Mouse (Mus musculus) heart, postnatal 0 days (tissue): ENCODE data around the gene Brd7. TPM values are rescaled to one million over a fixed set of nuclear protein-coding genes. Genes with fewer than 3 reads are reported as not detected.

Source experiments
- ATAC-seq: fragments of 200-750 bp; cut with Nextera tagmentation; 2 replicates; pipeline ENCODE4 v1.8.0; 2017; ENCODE audit warnings: low read depth, moderate number of reproducible peaks, moderate library complexity; ENCODE audit not compliant: insufficient read depth
- DNase-seq: peaks from one replicate; pipeline ENCODE4 v3.0.0-alpha.2; 2016; ENCODE audit warnings: low spot score
- H3K27ac ChIP-seq: fragments of 300-500 bp; sonication (generic); 2 replicates; pipeline ENCODE4 v1.5.1; 2014; ENCODE audit warnings: low read depth, mild to moderate bottlenecking
- H3K27me3 ChIP-seq: fragments of 300-500 bp; sonication (generic); 2 replicates; pipeline ENCODE4 v1.6.1; 2014; ENCODE audit warnings: low read length, mixed read lengths; ENCODE audit not compliant: control insufficient read depth, insufficient read depth
- H3K36me3 ChIP-seq: fragments of 300-500 bp; sonication (generic); replicated peaks from 2 replicates; pipeline ENCODE4 v1.6.1; 2014; ENCODE audit warnings: low read length, mixed read lengths; ENCODE audit not compliant: control insufficient read depth, insufficient read depth
- H3K4me1 ChIP-seq: fragments of 300-500 bp; sonication (generic); 2 replicates; pipeline ENCODE4 v1.6.1; 2014; ENCODE audit warnings: antibody characterized with exemption; ENCODE audit not compliant: control insufficient read depth, insufficient read depth
- H3K4me2 ChIP-seq: fragments of 300-500 bp; sonication (generic); 2 replicates; pipeline ENCODE4 v1.6.1; 2014; ENCODE audit warnings: low read depth, mild to moderate bottlenecking, low read length, moderate library complexity
- H3K4me3 ChIP-seq: fragments of 300-500 bp; sonication (generic); 2 replicates; pipeline ENCODE4 v1.5.1; 2014; ENCODE audit warnings: low read depth, low read length
- H3K9ac ChIP-seq: fragments of 300-500 bp; sonication (generic); replicated peaks from 2 replicates; pipeline ENCODE4 v1.6.1; 2014; ENCODE audit warnings: low read depth, low read length, mixed read lengths
- H3K9me3 ChIP-seq: fragments of 300-500 bp; sonication (generic); replicated peaks from 2 replicates; pipeline ENCODE4 v1.6.1; 2016; ENCODE audit warnings: low read length; ENCODE audit not compliant: control insufficient read depth
- CTCF ChIP-seq: IDR thresholded peaks from 2 replicates; pipeline ENCODE4 v1.5.1; 2016; ENCODE audit warnings: antibody characterized with exemption, control low read depth, low read depth
- EP300 ChIP-seq: IDR thresholded peaks from 2 replicates; pipeline ENCODE4 v1.6.1; 2016; ENCODE audit warnings: antibody characterized with exemption, low read depth
- WGBS: fragments of 180-500 bp; shearing (Covaris S2); extraction: QIAGEN DNeasy Blood & Tissue Kit; methylation state at CpG from one replicate; pipeline ENCODE4 v1.1.7; 2014; 5-methylcytosine and 5-hydroxymethylcytosine counted together
- polyA plus RNA-seq: library from polyadenylated mRNA; unstranded; fragments of >200 nt; fragmentation: Nextera tagmentation; extraction: Ambion mirVana; gene quantifications from 2 replicates; pipeline ENCODE4 v1.2.1, GENCODE M21; 2015
- total RNA-seq: library from RNA; depleted of rRNA; stranded (reverse); fragments of >200 nt; gene quantifications from 2 replicates; pipeline ENCODE4 v1.2.3, GENCODE M21; 2014; ENCODE audit warnings: low replicate concordance

Gene Brd7
- total and polyA plus RNA-seq, 2 experiments from 2014 or later, result 23.8 to 70.2 TPM

GRCm38 (mm10) chr8:88288622-88289242 lies 73.3 kb downstream of the Brd7 start:
- Histone ChIP-seq H3K27me3 (no peaks in the 10 kb centered on the region), H3K9me3 (no peaks in the 10 kb centered on the region), H3K4me3 (no peak overlapping the region), H3K9ac (no peak overlapping the region), H3K27ac (peak overlapping the region; percentile 47), H3K36me3 (no peaks in the 10 kb centered on the region), H3K4me1 (peaks cover 11% of the 10 kb centered on the region), H3K4me2 (no peak overlapping the region)
- DNase-seq (no peak), ATAC-seq (0 out of 2 replicates have a peak, but pooled peaks have one; percentile 24)
- WGBS, result 50% methylated on average over 12 of the region's 12 CpGs
- TF ChIP-seq EP300 (no peak), CTCF (no peak)

- Histone ChIP-seq H3K4me1 (peaks cover 18% of the 10 kb centered on the region), H3K9ac (no peak overlapping the region), H3K4me2 (no peak overlapping the region), H3K36me3 (no peaks in the 10 kb centered on the region), H3K4me3 (no peak overlapping the region), H3K27ac (no peak overlapping the region), H3K9me3 (no peaks in the 10 kb centered on the region), H3K27me3 (no peaks in the 10 kb centered on the region)
- no peak for TF ChIP-seq CTCF
- TF ChIP-seq EP300, result no peak
- no peak for DNase-seq
- 47% methylated on average over 14 of the region's 14 CpGs for WGBS
- no peak for ATAC-seq
These were observed 75.5 kb downstream of the Brd7 start for GRCm38 (mm10) chr8:88286421-88286960.

GRCm38 (mm10) chr8:88285469-88286356 lies 76.3 kb downstream of the Brd7 start:
- ATAC-seq (peak; percentile 34; the same call in 1 of the 2 replicates), DNase-seq (no peak)
- TF ChIP-seq CTCF, result peak; percentile 25
- no peak for TF ChIP-seq EP300
- H3K9ac ChIP-seq, result no peak overlapping the region
- no peak overlapping the region for H3K27ac ChIP-seq
- no peak overlapping the region for H3K4me3 ChIP-seq
- H3K4me1 ChIP-seq, result peaks cover 18% of the 10 kb centered on the region
- H3K36me3 ChIP-seq, result no peaks in the 10 kb centered on the region
- no peaks in the 10 kb centered on the region for H3K27me3 ChIP-seq
- no peaks in the 10 kb centered on the region for H3K9me3 ChIP-seq
- 83% methylated on average over 8 of the region's 8 CpGs for WGBS
- H3K4me2 ChIP-seq, result no peak overlapping the region

GRCm38 (mm10) chr8:88284738-88285137 lies 77.3 kb downstream of the Brd7 start:
- H3K27me3 ChIP-seq, result no peaks in the 10 kb centered on the region
- ATAC-seq, result no peak
- peaks cover 18% of the 10 kb centered on the region for H3K4me1 ChIP-seq
- no peak overlapping the region for H3K4me3 ChIP-seq
- H3K9me3 ChIP-seq, result no peaks in the 10 kb centered on the region
- H3K27ac ChIP-seq, result no peak overlapping the region
- H3K9ac ChIP-seq, result no peak overlapping the region
- no peak for DNase-seq
- H3K36me3 ChIP-seq, result no peaks in the 10 kb centered on the region
- WGBS, result 42% methylated on average over 7 of the region's 7 CpGs
- no peak for TF ChIP-seq CTCF
- no peak for TF ChIP-seq EP300
- no peak overlapping the region for H3K4me2 ChIP-seq

GRCm38 (mm10) chr8:88283243-88284115 lies 78.5 kb downstream of the Brd7 start:
- Histone ChIP-seq H3K4me2 (no peak overlapping the region), H3K9ac (no peak overlapping the region), H3K9me3 (no peaks in the 10 kb centered on the region), H3K27me3 (no peaks in the 10 kb centered on the region), H3K36me3 (no peaks in the 10 kb centered on the region), H3K4me1 (peaks cover 18% of the 10 kb centered on the region), H3K4me3 (no peak overlapping the region), H3K27ac (no peak overlapping the region)
- 77% methylated on average over 13 of the region's 13 CpGs for WGBS
- TF ChIP-seq CTCF (no peak), EP300 (no peak)
- ATAC-seq (no peak), DNase-seq (no peak)
